28 mouse cellular contexts compared by ENCODE assay signal in genomic region chr3:85757435-85757834, GRCm38 (mm10).
"Had no signal": no experiment of that assay in that cellular context is flagged by ENCODE, and none has a peak within 500 bp of the region (broad histone marks: within the 10 kb centered on the region; RNA-seq: fewer than 3 reads in every experiment).

No protein-coding gene starts in this region.

- H3K27me3 ChIP-seq: embryonic facial prominence, embryonic 12.5 days; embryonic facial prominence, embryonic 13.5 days; embryonic facial prominence, embryonic 15.5 days; forebrain, embryonic 12.5 days; forebrain, embryonic 15.5 days had no signal

- H3K36me3 ChIP-seq: embryonic facial prominence, embryonic 10.5 days; embryonic facial prominence, embryonic 12.5 days; embryonic facial prominence, embryonic 13.5 days; embryonic facial prominence, embryonic 15.5 days; forebrain, embryonic 10.5 days; forebrain, embryonic 12.5 days; forebrain, embryonic 15.5 days had no signal

- H3K27ac ChIP-seq: embryonic facial prominence, embryonic 10.5 days; embryonic facial prominence, embryonic 12.5 days; embryonic facial prominence, embryonic 13.5 days; embryonic facial prominence, embryonic 15.5 days; forebrain, embryonic 10.5 days; forebrain, embryonic 12.5 days; forebrain, embryonic 15.5 days; gastrocnemius, adult 2 months; heart, adult 2 months had no signal

- H3K4me2 ChIP-seq: embryonic facial prominence, embryonic 12.5 days; embryonic facial prominence, embryonic 13.5 days; embryonic facial prominence, embryonic 15.5 days; forebrain, embryonic 12.5 days; forebrain, embryonic 15.5 days had no signal

- H3K4me3 ChIP-seq: embryonic facial prominence, embryonic 10.5 days; embryonic facial prominence, embryonic 12.5 days; embryonic facial prominence, embryonic 13.5 days; embryonic facial prominence, embryonic 15.5 days; erythroblast, embryonic 14.5 days; forebrain, embryonic 10.5 days; forebrain, embryonic 12.5 days; forebrain, embryonic 15.5 days; gastrocnemius, adult 2 months; heart, adult 2 months had no signal

- H3K9me3 ChIP-seq: embryonic facial prominence, embryonic 10.5 days; embryonic facial prominence, embryonic 12.5 days; embryonic facial prominence, embryonic 13.5 days; embryonic facial prominence, embryonic 15.5 days; forebrain, embryonic 10.5 days; forebrain, embryonic 12.5 days; forebrain, embryonic 15.5 days had no signal

- ATAC-seq: forebrain, embryonic 14.5 days; forebrain, embryonic 15.5 days; forebrain, embryonic 16.5 days; forebrain, postnatal 0 days had no signal

- H3K9ac ChIP-seq: embryonic facial prominence, embryonic 12.5 days; embryonic facial prominence, embryonic 13.5 days; embryonic facial prominence, embryonic 15.5 days; forebrain, embryonic 12.5 days; forebrain, embryonic 15.5 days; forebrain, postnatal 0 days had no signal

- DNase-seq: cerebellum, adult 18-20 months; cerebellum, adult 2 months; cerebellum, adult 8-10 months; cerebellum, adult 9-10 months; cerebellum, adult 9-11 months; cerebellum, postnatal 10 days; cerebellum, postnatal 14 days; cerebellum, postnatal 25 days; cerebellum, postnatal 36 days; embryo, embryonic 11 days; forebrain, postnatal 0 days; gastrocnemius, adult 2 months; gastrocnemius, postnatal 10 days; gastrocnemius, postnatal 14 days; gastrocnemius, postnatal 25 days; gastrocnemius, postnatal 36 days; heart, adult 18-20 months; heart, adult 2 months had no signal
